Mouse (Mus musculus): ENCODE results near the gene Gm49405. TPM values are rescaled to one million over a fixed set of nuclear protein-coding genes. Genes with fewer than 3 reads are reported as not detected.

The Gm49405 gene
- 8.0 and 9.6 TPM in 2 replicates for polyA plus RNA-seq (2012; rRNA removed)

DNA sequence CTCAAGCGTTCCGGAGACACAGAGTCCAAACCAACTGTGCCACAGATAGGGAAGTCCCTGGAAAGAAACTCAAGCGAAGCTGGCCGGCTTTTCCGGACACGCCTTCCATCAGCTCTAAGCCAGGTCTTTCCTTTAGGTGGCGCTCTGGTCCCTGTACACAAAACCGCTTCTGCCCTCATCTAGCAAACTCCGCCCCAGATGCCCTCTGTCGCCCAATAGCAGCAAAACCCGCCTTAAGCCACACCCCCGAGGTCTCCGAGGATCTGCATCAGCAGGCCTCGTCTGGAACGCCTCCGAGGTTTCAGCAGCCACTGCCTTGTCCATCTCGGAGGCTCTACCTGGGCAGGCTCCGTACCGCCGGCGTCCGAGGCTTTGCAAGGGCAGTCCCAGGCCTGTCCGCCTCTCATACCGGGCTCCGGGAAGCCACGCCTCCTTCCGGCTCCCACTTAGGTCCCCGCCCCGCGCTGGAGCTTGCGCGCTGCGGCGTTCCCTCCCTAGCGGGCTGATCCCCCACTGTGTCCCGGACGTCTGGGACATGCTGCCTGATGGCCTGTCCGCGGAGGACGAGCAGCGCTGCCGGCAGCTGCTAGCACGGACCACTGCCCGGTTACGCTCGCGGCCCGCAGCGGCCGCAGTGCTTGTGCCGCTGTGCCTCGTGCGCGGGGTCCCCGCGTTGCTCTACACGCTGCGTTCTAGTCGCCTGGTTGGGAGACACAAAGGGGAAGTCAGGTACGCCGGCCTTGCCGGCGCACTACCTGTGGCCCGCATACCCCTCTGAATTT, at the start of gene Gm49405, which contains the start of gene Nudt8:
Gm49405 (plus strand) TSS at position 508 of the 782 bp plus-strand sequence.
Nudt8 (plus strand) TSS at position 462 of the 782 bp plus-strand sequence.

GRCm38 (mm10) chr19:3958470-3958869, 42.0 kb upstream of the Gm49405 start, which contains the start of gene Aldh3b3:
Aldh3b3 (plus strand) TSS chr19:3958645.

GRCm38 (mm10) chr19:3972229-3972628, 28.2 kb upstream of the Gm49405 start, which contains the start of gene Aldh3b2:
Aldh3b2 (plus strand) TSS chr19:3972328.

DNA sequence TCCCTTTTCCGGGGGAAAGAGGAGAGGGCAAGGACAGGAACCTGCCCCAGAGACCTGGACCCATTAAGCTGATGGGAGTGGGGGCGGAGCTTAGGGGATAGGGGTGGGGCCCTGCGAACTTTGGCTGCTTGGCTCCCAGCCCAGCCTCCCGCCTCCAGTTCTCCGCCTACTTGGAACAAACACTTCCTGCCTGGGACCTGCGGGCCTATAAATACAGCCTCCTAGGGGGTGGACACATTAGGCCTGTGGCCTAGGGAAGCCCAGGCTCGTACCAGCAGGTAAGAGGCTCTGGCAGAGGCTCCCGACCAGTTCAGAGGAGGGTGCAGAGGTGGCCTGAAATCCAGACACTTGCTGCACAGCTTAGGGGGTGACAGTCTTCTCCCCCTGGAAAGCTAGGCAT, 14.1 kb upstream of the Gm49405 start, which contains the start of gene Acy3:
Acy3 (plus strand) TSS at position 237 of the 400 bp plus-strand sequence.

DNA sequence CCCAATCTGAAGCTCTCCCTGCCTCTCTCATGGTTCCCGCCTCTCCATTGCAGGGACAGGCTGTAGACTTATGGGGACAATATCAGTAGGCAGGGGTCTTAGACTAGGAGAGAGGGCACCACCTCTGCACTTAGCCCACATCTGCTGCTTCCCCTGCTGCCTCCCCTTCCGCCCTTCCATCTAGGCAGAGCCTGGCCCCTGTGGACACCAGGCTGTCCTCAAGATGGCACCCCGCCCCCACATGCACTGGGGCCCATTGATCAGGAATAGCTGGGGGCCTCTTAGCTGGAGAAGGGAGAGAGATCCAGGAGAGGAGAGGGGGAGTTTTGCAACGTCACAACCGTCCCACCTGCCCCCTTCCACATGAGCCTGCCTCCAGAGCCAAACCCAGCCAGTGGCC, 8.0 kb upstream of the Gm49405 start, which contains the start of gene Tbx10:
Tbx10 (plus strand) TSS at position 337 of the 400 bp plus-strand sequence.

DNA sequence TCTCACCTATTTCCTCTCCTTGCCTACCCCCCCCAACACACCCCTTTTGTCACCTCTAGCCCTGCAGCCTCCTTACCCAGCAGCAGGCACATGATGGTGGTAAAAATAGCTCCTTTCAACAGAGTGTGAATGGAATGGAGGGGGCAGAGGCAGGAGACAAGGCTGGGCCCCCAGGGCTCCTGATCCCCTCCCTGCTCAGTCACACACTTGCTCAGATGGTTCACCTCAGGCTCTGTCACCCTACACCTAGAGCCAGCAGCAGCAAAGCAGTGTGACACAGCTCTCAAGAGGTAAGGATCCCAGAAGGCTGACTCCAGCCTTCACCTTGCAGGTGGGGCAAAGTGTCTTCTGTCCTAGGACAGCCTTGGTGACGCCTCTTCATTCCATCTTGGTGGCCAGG, 2.7 kb downstream of the Gm49405 start, which contains the start of gene Doc2g:
Doc2g (plus strand) TSS at position 202 of the 400 bp plus-strand sequence.

DNA sequence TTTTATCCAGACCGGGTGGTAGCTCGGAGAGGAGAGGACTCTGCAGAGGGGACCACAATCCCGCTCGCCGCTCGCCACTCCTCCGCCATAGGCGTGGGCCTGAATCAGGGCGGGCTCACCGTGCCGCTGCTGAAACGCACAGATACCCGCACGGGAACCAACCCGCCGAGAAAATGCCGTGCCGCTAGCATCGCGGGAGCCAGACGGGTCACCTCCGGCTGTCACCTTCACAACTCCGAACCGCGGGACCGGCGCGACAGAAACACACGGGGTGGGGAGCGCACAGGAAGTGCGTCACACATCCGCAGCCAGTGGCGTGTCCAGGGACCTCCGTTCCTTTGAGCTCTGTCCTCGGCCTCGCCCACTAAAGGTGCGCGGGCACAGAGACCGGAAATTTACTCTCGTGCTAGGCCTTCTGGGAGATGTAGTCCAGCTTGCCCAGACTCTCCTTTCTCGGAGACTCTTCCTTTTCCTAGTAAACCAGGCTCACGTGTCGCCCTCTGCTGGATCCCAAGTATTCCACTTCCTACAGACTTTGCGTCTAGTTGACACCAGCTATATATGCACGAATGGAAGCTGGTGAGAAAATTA, 12.1 kb downstream of the Gm49405 start, which contains the start of gene Ndufv1:
Ndufv1 (minus strand) TSS at position 375 of the 591 bp plus-strand sequence.

GRCm38 (mm10) chr19:4037788-4038232, 37.4 kb downstream of the Gm49405 start, which contains the start of gene Gstp1:
Gstp1 (minus strand) TSS chr19:4037985.

DNA sequence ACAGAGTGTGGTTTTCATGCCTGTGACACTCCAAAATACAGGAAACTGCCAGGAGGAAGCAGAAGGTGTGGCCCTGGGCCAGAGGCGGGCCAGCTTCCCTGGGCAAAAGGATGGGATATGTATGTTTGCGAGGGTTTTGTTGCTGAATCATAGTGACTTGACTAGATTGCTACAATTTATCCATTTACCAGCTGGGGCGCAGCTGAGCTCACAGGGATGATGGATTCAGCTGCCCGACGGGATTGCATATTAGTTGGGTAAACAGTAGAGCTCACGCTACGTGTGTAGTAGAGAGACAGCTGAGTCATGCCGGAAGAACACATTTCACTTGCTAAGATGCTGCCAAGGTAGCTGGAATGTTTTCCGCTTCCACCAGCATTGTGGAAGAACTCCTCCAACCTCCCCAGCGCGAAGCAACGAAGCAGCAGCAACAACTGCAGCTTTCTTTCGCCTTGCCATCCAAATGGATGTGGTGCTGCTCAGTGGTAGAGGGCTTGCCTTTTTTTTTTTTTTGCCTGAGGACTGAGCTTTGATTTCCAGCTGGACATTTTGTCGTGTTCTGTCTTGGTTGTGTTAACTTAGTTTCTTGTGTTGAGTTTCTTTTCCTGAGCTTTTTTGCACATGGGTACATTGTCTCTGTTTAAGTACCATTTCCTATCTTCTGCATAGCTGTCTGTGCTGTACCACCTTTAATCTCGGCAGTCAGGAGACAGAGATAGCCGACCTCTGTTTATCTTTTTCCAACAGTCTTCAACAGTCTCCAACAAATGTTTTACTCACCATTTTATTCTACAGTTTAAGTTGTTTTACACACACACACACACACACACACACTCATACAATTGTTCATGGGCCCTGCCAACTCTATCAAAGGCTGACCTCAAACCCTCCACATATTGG, 45.8 kb downstream of the Gm49405 start, which contains the start of gene Gstp2:
Gstp2 (minus strand) TSS at position 58 of the 900 bp plus-strand sequence.

Other genes with a start within 250 kb of the Gm49405 start
- gene Kmt5b, start 233.2 kb upstream of the Gm49405 start, polyA plus RNA-seq (2012; rRNA removed), result 48.4 and 49.2 TPM in 2 replicates
- gene Chka, start 148.9 kb upstream of the Gm49405 start, polyA plus RNA-seq (2012; rRNA removed), result 111 and 120 TPM in 2 replicates
- 37.4 and 44.0 TPM in 2 replicates for gene Tcirg1, start 93.5 kb upstream of the Gm49405 start, polyA plus RNA-seq (2012; rRNA removed)
- 198 and 215 TPM in 2 replicates for gene Ndufs8, start 87.9 kb upstream of the Gm49405 start, polyA plus RNA-seq (2012; rRNA removed)
- gene Aldh3b1, start 70.8 kb upstream of the Gm49405 start, polyA plus RNA-seq (2012; rRNA removed), result 1.9 and 2.2 TPM in 2 replicates
- 10.5 and 11.1 TPM in 2 replicates for gene Unc93b1, start 65.4 kb upstream of the Gm49405 start, polyA plus RNA-seq (2012; rRNA removed)
- 0.03 TPM in 2 replicates for gene Aldh3b3, start 42.0 kb upstream of the Gm49405 start, polyA plus RNA-seq (2012; rRNA removed)
- 1.4 and 1.5 TPM in 2 replicates for gene Aldh3b2, start 28.3 kb upstream of the Gm49405 start, polyA plus RNA-seq (2012; rRNA removed)
- gene Acy3, start 14.1 kb upstream of the Gm49405 start, polyA plus RNA-seq (2012; rRNA removed), result 2.5 and 3.3 TPM in 2 replicates
- 0.04 and 0.07 TPM in 2 replicates for gene Tbx10, start 7.9 kb upstream of the Gm49405 start, polyA plus RNA-seq (2012; rRNA removed)
- 10.6 and 16.8 TPM in 2 replicates for gene Nudt8, start within 50 bp of the Gm49405 start, polyA plus RNA-seq (2012; rRNA removed)
- 25.8 and 27.8 TPM in 2 replicates for gene Doc2g, start 2.7 kb downstream of the Gm49405 start, polyA plus RNA-seq (2012; rRNA removed)
- 204 and 205 TPM in 2 replicates for gene Ndufv1, start 12.2 kb downstream of the Gm49405 start, polyA plus RNA-seq (2012; rRNA removed)
- gene Gstp1, start 37.4 kb downstream of the Gm49405 start, polyA plus RNA-seq (2012; rRNA removed), result 361 and 368 TPM in 2 replicates
- gene Gstp2, start 45.4 kb downstream of the Gm49405 start, polyA plus RNA-seq (2012; rRNA removed), result 3.1 and 10.4 TPM in 2 replicates
- gene Gstp3, start 58.9 kb downstream of the Gm49405 start, polyA plus RNA-seq (2012; rRNA removed), result not detected in 2 replicates
- gene Cabp2, start 81.0 kb downstream of the Gm49405 start, polyA plus RNA-seq (2012; rRNA removed), result 0.25 TPM in 1 of 2 replicates, not detected in the other
- 61.3 and 62.9 TPM in 2 replicates for gene Cdk2ap2, start 96.6 kb downstream of the Gm49405 start, polyA plus RNA-seq (2012; rRNA removed)
- gene Pitpnm1, start 99.4 kb downstream of the Gm49405 start, polyA plus RNA-seq (2012; rRNA removed), result 217 and 226 TPM in 2 replicates
- 116 and 124 TPM in 2 replicates for gene Aip, start 125.2 kb downstream of the Gm49405 start, polyA plus RNA-seq (2012; rRNA removed)
- 0.03 and 0.06 TPM in 2 replicates for gene Gpr152, start 139.2 kb downstream of the Gm49405 start, polyA plus RNA-seq (2012; rRNA removed)
- gene Cabp4, start 143.4 kb downstream of the Gm49405 start, polyA plus RNA-seq (2012; rRNA removed), result 0.08 and 0.12 TPM in 2 replicates
- 261 and 276 TPM in 2 replicates for gene Coro1b, start 148.0 kb downstream of the Gm49405 start, polyA plus RNA-seq (2012; rRNA removed)
- 1.1 and 1.3 TPM in 2 replicates for gene Ptprcap, start 153.0 kb downstream of the Gm49405 start, polyA plus RNA-seq (2012; rRNA removed)
- 60.8 and 68.3 TPM in 2 replicates for gene Rps6kb2, start 162.7 kb downstream of the Gm49405 start, polyA plus RNA-seq (2012; rRNA removed)
- gene Carns1, start 174.9 kb downstream of the Gm49405 start, polyA plus RNA-seq (2012; rRNA removed), result 4.6 and 4.9 TPM in 2 replicates
- 1.7 and 2.6 TPM in 2 replicates for gene Tbc1d10c, start 190.7 kb downstream of the Gm49405 start, polyA plus RNA-seq (2012; rRNA removed)
- 380 and 382 TPM in 2 replicates for gene Ppp1ca, start 191.4 kb downstream of the Gm49405 start, polyA plus RNA-seq (2012; rRNA removed)
- 30.2 and 30.5 TPM in 2 replicates for gene Rad9a, start 201.0 kb downstream of the Gm49405 start, polyA plus RNA-seq (2012; rRNA removed)
- 3.0 and 3.1 TPM in 2 replicates for gene Clcf1, start 213.6 kb downstream of the Gm49405 start, polyA plus RNA-seq (2012; rRNA removed)
- not detected in 2 replicates for gene AC109138.7, start 213.7 kb downstream of the Gm49405 start, polyA plus RNA-seq (2012; rRNA removed)
- gene Pold4, start 231.3 kb downstream of the Gm49405 start, polyA plus RNA-seq (2012; rRNA removed), result 29.7 and 31.3 TPM in 2 replicates

Measured in central nervous system, embryonic 18 days (tissue).